Mouse (Mus musculus): ENCODE results near the gene Scpep1.

DNA sequence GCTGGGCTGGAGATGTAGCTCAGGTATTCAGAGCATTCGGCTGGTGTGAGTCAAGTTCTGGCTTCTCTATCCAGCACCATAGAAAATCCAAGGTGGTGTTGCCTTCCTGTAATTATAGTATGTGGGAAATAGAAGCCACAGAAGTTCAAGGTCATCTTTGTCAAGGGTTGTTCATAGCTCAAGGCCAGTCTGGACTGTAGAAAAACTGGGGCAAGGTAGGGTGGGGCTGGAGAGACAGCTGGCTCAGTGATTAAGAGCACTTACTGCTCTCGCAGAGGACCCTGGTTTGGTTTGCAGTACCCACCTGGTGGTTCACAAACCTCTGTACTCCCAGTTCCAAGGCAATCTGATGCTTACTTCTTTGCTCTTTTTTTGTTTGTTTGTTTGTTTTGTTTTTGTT is 66.3 kb downstream of the Scpep1 start:
- TF ChIP-seq POLR2A (IDR thresholded peaks at IDR 0.05; ENCODE audit: insufficient read depth, low read depth, low read length) (no peak), CTCF (IDR thresholded peaks at IDR 0.05) (no peak), EP300 (IDR thresholded peaks at IDR 0.05; ENCODE audit: insufficient read depth, low read depth, low read length) (no peak)
